Mouse (Mus musculus) lung, postnatal 14 days (tissue): ENCODE results near the gene Ube2n.

Experiments used
- DNase-seq: peaks from one replicate; pipeline ENCODE4 v3.0.0; 2021

Ube2n gene

GRCm38 (mm10) chr10:95561616-95562015 lies 46.7 kb downstream of the Ube2n start:
- DNase-seq, result no peak

- no peak for DNase-seq
These were observed 47.5 kb downstream of the Ube2n start for GRCm38 (mm10) chr10:95562395-95562794.

GRCm38 (mm10) chr10:95562859-95563841 lies 48.2 kb downstream of the Ube2n start:
- peak; percentile 48 for DNase-seq

GRCm38 (mm10) chr10:95563851-95564845 lies 49.2 kb downstream of the Ube2n start, which contains the start of gene Nudt4:
Gene Nudt4, minus strand, starts transcription at chr10:95564146.
- peak; percentile 90 for DNase-seq

GRCm38 (mm10) chr10:95565156-95565854 lies 50.4 kb downstream of the Ube2n start:
- DNase-seq, result no peak

- DNase-seq, result no peak
These were observed 51.8 kb downstream of the Ube2n start for GRCm38 (mm10) chr10:95566786-95567185.

GRCm38 (mm10) chr10:95567550-95567949 lies 52.6 kb downstream of the Ube2n start:
- no peak for DNase-seq

GRCm38 (mm10) chr10:95568016-95568415 lies 53.1 kb downstream of the Ube2n start:
- DNase-seq, result no peak

- no peak for DNase-seq
These were observed 54.5 kb downstream of the Ube2n start for GRCm38 (mm10) chr10:95569441-95569840.

GRCm38 (mm10) chr10:95574994-95575393 lies 60.0 kb downstream of the Ube2n start:
- DNase-seq, result no peak

- DNase-seq, result no peak
These were observed 61.0 kb downstream of the Ube2n start for GRCm38 (mm10) chr10:95575839-95576380.

- peak; percentile 42 for DNase-seq
These were observed 62.1 kb downstream of the Ube2n start for GRCm38 (mm10) chr10:95576876-95577566.

- DNase-seq, result no peak
These were observed 62.6 kb downstream of the Ube2n start for GRCm38 (mm10) chr10:95577567-95577950.

GRCm38 (mm10) chr10:95585554-95585953 lies 70.6 kb downstream of the Ube2n start:
- DNase-seq, result no peak

- no peak for DNase-seq
These were observed 72.7 kb downstream of the Ube2n start for GRCm38 (mm10) chr10:95587509-95588220.

- DNase-seq, result no peak
These were observed 74.3 kb downstream of the Ube2n start for GRCm38 (mm10) chr10:95589196-95589595.

- no peak for DNase-seq
These were observed 75.3 kb downstream of the Ube2n start for GRCm38 (mm10) chr10:95590196-95590595.

GRCm38 (mm10) chr10:95591257-95591656 lies 76.3 kb downstream of the Ube2n start:
- no peak for DNase-seq

GRCm38 (mm10) chr10:95594414-95594813 lies 79.5 kb downstream of the Ube2n start:
- no peak for DNase-seq
